9 mouse cellular contexts compared by ENCODE assay signal in the genomic region with DNA sequence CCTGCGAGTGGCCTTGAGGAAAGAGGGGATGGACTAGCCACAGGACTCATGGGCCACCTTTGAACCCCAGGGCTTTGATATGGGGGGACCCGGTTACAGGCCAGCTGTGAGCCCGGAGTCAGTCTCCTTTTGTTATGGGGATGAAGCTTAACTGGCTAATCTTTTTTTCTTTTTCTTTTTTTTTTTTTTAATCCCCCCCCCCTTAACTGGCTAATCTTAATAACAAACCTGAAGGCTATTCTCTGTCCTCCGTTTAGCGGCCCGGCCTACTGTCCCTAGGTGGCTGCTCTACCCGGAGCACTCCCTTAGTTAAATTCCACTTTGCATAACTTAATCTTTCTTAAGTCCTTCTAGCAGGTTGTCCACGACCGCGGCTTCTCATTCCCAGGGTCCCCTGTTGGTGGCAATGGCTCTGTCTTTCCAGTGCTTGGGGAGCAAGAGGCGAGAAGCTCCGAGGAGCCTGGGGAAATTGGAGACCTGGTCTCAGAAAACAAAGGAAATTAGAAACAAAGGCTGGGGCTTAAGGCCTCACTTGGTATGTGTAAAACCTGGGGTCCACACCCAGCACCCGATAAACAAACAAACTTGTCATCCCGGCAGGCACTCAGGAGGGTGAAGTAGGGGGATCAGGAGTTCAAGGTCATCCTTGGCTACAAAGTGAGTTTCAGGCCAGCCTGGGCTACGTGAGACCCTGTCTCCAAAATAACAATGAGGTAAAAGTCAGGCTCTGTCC. TPM values are rescaled to one million over a fixed set of nuclear protein-coding genes. Genes with fewer than 3 reads are reported as not detected.
DNase-seq lines count a peak whose midpoint lies in the region; ATAC-seq and TF ChIP-seq lines count a peak whose summit lies in the region.
"Had no signal": no experiment of that assay in that cellular context is flagged by ENCODE, and none has a peak within 500 bp of the region (broad histone marks: within the 10 kb centered on the region; RNA-seq: fewer than 3 reads in every experiment).

No protein-coding gene starts in this region.

- H3K9ac ChIP-seq in lung, embryonic 14.5 days: peak overlapping the region; percentile 29; the same call in 1 of the 2 replicates
- no peak overlapping the region for H3K9ac ChIP-seq in hindbrain, postnatal 0 days (replicated peaks; ENCODE audit: low read length)

- no peak for DNase-seq in lung, embryonic 14.5 days
- DNase-seq in lung, adult 2 months: no peak
- no peak for DNase-seq in hindbrain, postnatal 0 days (ENCODE audit: low spot score)
- DNase-seq in urinary bladder, postnatal 14 days (ENCODE audit: low spot score): no peak
- DNase-seq in thymus, adult 18-20 months: no peak
- no peak for DNase-seq in thymus, postnatal 10 days (ENCODE audit: low spot score in 2 of 2)
- DNase-seq: adrenal gland, adult 8-10 months had no signal

- H3K27me3 ChIP-seq in lung, embryonic 14.5 days (ENCODE audit: insufficient read depth, low read length): no peaks in the 10 kb centered on the region
- no peaks in the 10 kb centered on the region for H3K27me3 ChIP-seq in hindbrain, postnatal 0 days (ENCODE audit: insufficient read depth, low read length)

- no peak for ATAC-seq in lung, embryonic 14.5 days (ENCODE audit: insufficient read depth)
- no peak for ATAC-seq in hindbrain, postnatal 0 days

- H3K4me1 ChIP-seq in lung, embryonic 14.5 days (ENCODE audit: insufficient read depth): peaks cover 15% of the 10 kb centered on the region
- peaks cover 34% of the 10 kb centered on the region for H3K4me1 ChIP-seq in lung, adult 2 months (ENCODE audit: control insufficient read depth, insufficient read depth, low read length)
- peaks cover 34% of the 10 kb centered on the region for H3K4me1 ChIP-seq in brown adipose tissue, adult 24 weeks (ENCODE audit: control insufficient read depth, insufficient read depth, insufficient read length, low read length)
- H3K4me1 ChIP-seq in hindbrain, postnatal 0 days (ENCODE audit: insufficient read depth, low read length): peaks cover 8% of the 10 kb centered on the region

- peak overlapping the region; percentile 62; the same call in 1 of the 2 replicates for H3K27ac ChIP-seq in lung, embryonic 14.5 days (ENCODE audit: low read depth)
- H3K27ac ChIP-seq in brown adipose tissue, adult 24 weeks (replicated peaks; ENCODE audit: low read depth, low read length): peak overlapping the region; percentile 94
- peak overlapping the region; percentile 2; the same call in 1 of the 2 replicates for H3K27ac ChIP-seq in hindbrain, postnatal 0 days
- peak overlapping the region; percentile 97 for H3K27ac ChIP-seq in macrophage

- peaks cover 20% of the 10 kb centered on the region for H3K79me2 ChIP-seq in macrophage (ENCODE audit: inconsistent target)

- peak overlapping the region; percentile 7; the same call in 1 of the 2 replicates for H3K4me2 ChIP-seq in lung, embryonic 14.5 days
- H3K4me2 ChIP-seq in hindbrain, postnatal 0 days (ENCODE audit: low read depth, low read length): no peak overlapping the region

- no peak overlapping the region for H3K4me3 ChIP-seq in lung, embryonic 14.5 days (ENCODE audit: low read depth, low read length)
- no peak overlapping the region for H3K4me3 ChIP-seq in lung, adult 2 months (replicated peaks; ENCODE audit: extremely low read depth, low read depth, low read length)
- no peak overlapping the region for H3K4me3 ChIP-seq in brown adipose tissue, adult 24 weeks (ENCODE audit: insufficient read depth, low read depth, low read length)
- no peak overlapping the region for H3K4me3 ChIP-seq in hindbrain, postnatal 0 days (ENCODE audit: low read length)
- no peak overlapping the region for H3K4me3 ChIP-seq in macrophage (ENCODE audit: inconsistent target)

- WGBS in lung, embryonic 14.5 days: 33% methylated on average over 15 of the region's 15 CpGs
- 40% methylated on average over 15 of the region's 15 CpGs for WGBS in lung, adult 2 months
- 23% methylated on average over 15 of the region's 15 CpGs for WGBS in hindbrain, postnatal 0 days
- WGBS in macrophage (ENCODE audit: missing documents): 74% methylated on average over 15 of the region's 15 CpGs

- no peak for TF ChIP-seq CTCF in lung, embryonic 14.5 days (IDR thresholded peaks at IDR 0.05; ENCODE audit: low read depth)
- no peak for TF ChIP-seq CTCF in lung, adult 2 months (IDR thresholded peaks at IDR 0.05; ENCODE audit: insufficient read depth, low read length)
- TF ChIP-seq CTCF in hindbrain, postnatal 0 days (IDR thresholded peaks at IDR 0.05; ENCODE audit: low read depth): no peak

- H3K36me3 ChIP-seq in lung, embryonic 14.5 days (ENCODE audit: insufficient read depth): peaks cover 10% of the 10 kb centered on the region
- H3K36me3 ChIP-seq in hindbrain, postnatal 0 days (ENCODE audit: insufficient read depth, low read length): no peaks in the 10 kb centered on the region
- H3K36me3 ChIP-seq in macrophage (ENCODE audit: inconsistent target): peaks cover 7% of the 10 kb centered on the region; the same call in 1 of the 2 replicates

- no peaks in the 10 kb centered on the region for H3K9me3 ChIP-seq in lung, embryonic 14.5 days (ENCODE audit: low read depth, low read length)
- H3K9me3 ChIP-seq in hindbrain, postnatal 0 days (ENCODE audit: low read length): no peaks in the 10 kb centered on the region

- no peak for TF ChIP-seq POLR2A in lung, adult 2 months (IDR thresholded peaks at IDR 0.05; ENCODE audit: borderline replicate concordance, extremely low read depth, low read depth, low read length)

RNA-seq across cellular contexts. Expression of a gene that starts 4.1 kb away (rescaled TPM):
- polyA plus RNA-seq in lung, embryonic 14.5 days (2014; fragmentation: Nextera tagmentation; extraction: Ambion mirVana): 471 and 474 TPM in 2 replicates
- polyA plus RNA-seq in lung, adult 2 months (2012; rRNA removed): 581 and 623 TPM in 2 replicates
- 2,282 and 3,621 TPM in 2 replicates for polyA plus RNA-seq in brown adipose tissue, adult 24 weeks (2012; ENCODE audit: insufficient read depth, insufficient read length, missing spikeins)
- 373 and 379 TPM in 2 replicates for total RNA-seq in hindbrain, postnatal 0 days (2014; rRNA removed)
- 757 and 762 TPM in 2 replicates for polyA plus RNA-seq in hindbrain, postnatal 0 days (2015; fragmentation: Nextera tagmentation; extraction: Ambion mirVana)
- total RNA-seq in macrophage (2018; cell fraction: chromatin; rRNA removed): 100 to 1,000 TPM in 8 of 26 experiments, 10 to 100 TPM in 18; 25.2 to 137 (median 85.2) TPM
- 100 to 1,000 TPM; 389 to 647 (median 497) TPM for total RNA-seq in macrophage (2018; cell fraction: cytosol; rRNA removed)
- total RNA-seq in macrophage (2018; cell fraction: nucleus; rRNA removed): 100 to 1,000 TPM in 20 of 26 experiments, 10 to 100 TPM in 6; 53.9 to 194 (median 123) TPM
- polyA plus RNA-seq in macrophage (2018): 427 to 512 TPM (median 481 TPM) in 3 replicates

RNA-seq across cellular contexts. Expression of a gene that starts 11.5 kb away (rescaled TPM):
- polyA plus RNA-seq in lung, embryonic 14.5 days (2014; fragmentation: Nextera tagmentation; extraction: Ambion mirVana): 240 and 258 TPM in 2 replicates
- 199 and 208 TPM in 2 replicates for polyA plus RNA-seq in lung, adult 2 months (2012; rRNA removed)
- polyA plus RNA-seq in brown adipose tissue, adult 24 weeks (2012; ENCODE audit: insufficient read depth, insufficient read length, missing spikeins): 78.3 and 85.8 TPM in 2 replicates
- 93.3 and 100 TPM in 2 replicates for total RNA-seq in hindbrain, postnatal 0 days (2014; rRNA removed)
- polyA plus RNA-seq in hindbrain, postnatal 0 days (2015; fragmentation: Nextera tagmentation; extraction: Ambion mirVana): 143 TPM in 2 replicates
- total RNA-seq in macrophage (2018; cell fraction: chromatin; rRNA removed): 10 to 100 TPM in 15 of 26 experiments, 1 to 10 TPM in 11; 2.7 to 32.6 (median 15.8) TPM
- 10 to 100 TPM; 24.1 to 50.6 (median 34.6) TPM for total RNA-seq in macrophage (2018; cell fraction: cytosol; rRNA removed)
- 10 to 100 TPM in 17 of 26 experiments, 1 to 10 TPM in 9; 5.7 to 31.9 (median 11.6) TPM for total RNA-seq in macrophage (2018; cell fraction: nucleus; rRNA removed)
- 51.6 to 65.8 TPM (median 54.3 TPM) in 3 replicates for polyA plus RNA-seq in macrophage (2018)

RNA-seq across cellular contexts. Expression of a gene that starts 34.6 kb away (rescaled TPM):
- 11.2 and 13.2 TPM in 2 replicates for polyA plus RNA-seq in lung, embryonic 14.5 days (2014; fragmentation: Nextera tagmentation; extraction: Ambion mirVana)
- 102 and 103 TPM in 2 replicates for polyA plus RNA-seq in lung, adult 2 months (2012; rRNA removed)
- 1.8 and 2.6 TPM in 2 replicates for polyA plus RNA-seq in brown adipose tissue, adult 24 weeks (2012; ENCODE audit: insufficient read depth, insufficient read length, missing spikeins)
- 2.9 and 3.3 TPM in 2 replicates for total RNA-seq in hindbrain, postnatal 0 days (2014; rRNA removed)
- 1.7 and 1.8 TPM in 2 replicates for polyA plus RNA-seq in hindbrain, postnatal 0 days (2015; fragmentation: Nextera tagmentation; extraction: Ambion mirVana)
- total RNA-seq in macrophage (2018; cell fraction: chromatin; rRNA removed): 100 to 1,000 TPM in 23 of 26 experiments, 10 to 100 TPM in 3; 60.1 to 650 (median 256) TPM
- 100 to 1,000 TPM in 7 of 26 experiments, 10 to 100 TPM in 19; 38.3 to 135 (median 73.0) TPM for total RNA-seq in macrophage (2018; cell fraction: cytosol; rRNA removed)
- total RNA-seq in macrophage (2018; cell fraction: nucleus; rRNA removed): 100 to 1,000 TPM in 19 of 26 experiments, 10 to 100 TPM in 7; 53.9 to 429 (median 152) TPM
- polyA plus RNA-seq in macrophage (2018): 56.2 to 124 TPM (median 74.2 TPM) in 3 replicates

RNA-seq across cellular contexts. Expression of a gene that starts 54.3 kb away (rescaled TPM):
- polyA plus RNA-seq in lung, embryonic 14.5 days (2014; fragmentation: Nextera tagmentation; extraction: Ambion mirVana): 13.9 and 16.3 TPM in 2 replicates
- polyA plus RNA-seq in lung, adult 2 months (2012; rRNA removed): 83.7 and 85.8 TPM in 2 replicates
- 14.3 and 16.2 TPM in 2 replicates for polyA plus RNA-seq in brown adipose tissue, adult 24 weeks (2012; ENCODE audit: insufficient read depth, insufficient read length, missing spikeins)
- 22.8 and 23.7 TPM in 2 replicates for total RNA-seq in hindbrain, postnatal 0 days (2014; rRNA removed)
- polyA plus RNA-seq in hindbrain, postnatal 0 days (2015; fragmentation: Nextera tagmentation; extraction: Ambion mirVana): 6.9 and 7.8 TPM in 2 replicates
- 1,000 to 10,000 TPM in 1 of 26 experiments, 100 to 1,000 TPM in 25; 193 to 1,010 (median 316) TPM for total RNA-seq in macrophage (2018; cell fraction: chromatin; rRNA removed)
- 100 to 1,000 TPM in 1 of 26 experiments, 10 to 100 TPM in 25; 35.5 to 111 (median 48.4) TPM for total RNA-seq in macrophage (2018; cell fraction: cytosol; rRNA removed)
- total RNA-seq in macrophage (2018; cell fraction: nucleus; rRNA removed): 100 to 1,000 TPM; 103 to 721 (median 158) TPM
- 23.7 to 43.6 TPM (median 42.5 TPM) in 3 replicates for polyA plus RNA-seq in macrophage (2018)

RNA-seq across cellular contexts. Expression of a gene that starts 54.8 kb away (rescaled TPM):
- polyA plus RNA-seq in lung, embryonic 14.5 days (2014; fragmentation: Nextera tagmentation; extraction: Ambion mirVana): 3.0 and 3.5 TPM in 2 replicates
- 31.4 and 38.2 TPM in 2 replicates for polyA plus RNA-seq in lung, adult 2 months (2012; rRNA removed)
- 5.1 and 5.4 TPM in 2 replicates for polyA plus RNA-seq in brown adipose tissue, adult 24 weeks (2012; ENCODE audit: insufficient read depth, insufficient read length, missing spikeins)
- 11.6 and 19.1 TPM in 2 replicates for total RNA-seq in hindbrain, postnatal 0 days (2014; rRNA removed)
- 2.3 and 2.4 TPM in 2 replicates for polyA plus RNA-seq in hindbrain, postnatal 0 days (2015; fragmentation: Nextera tagmentation; extraction: Ambion mirVana)
- 10 to 100 TPM; 13.8 to 55.3 (median 40.0) TPM for total RNA-seq in macrophage (2018; cell fraction: chromatin; rRNA removed)
- total RNA-seq in macrophage (2018; cell fraction: cytosol; rRNA removed): 1 to 10 TPM; 2.5 to 9.0 (median 5.6) TPM
- 10 to 100 TPM in 25 of 26 experiments, 1 to 10 TPM in 1; 8.8 to 34.3 (median 23.0) TPM for total RNA-seq in macrophage (2018; cell fraction: nucleus; rRNA removed)
- 3.3 to 10.6 TPM (median 4.0 TPM) in 3 replicates for polyA plus RNA-seq in macrophage (2018)

Comparison
In these comparisons a context has a peak if more than half of its experiments do, and no peak if none do; other contexts are left out.
1. H3K27ac ChIP-seq: peak in every context shown above with its lines; median percentile 97 in macrophage; 94 in brown adipose tissue, adult 24 weeks; 62 in lung, embryonic 14.5 days; 2 in hindbrain, postnatal 0 days.